Mouse (Mus musculus): ENCODE data around the gene 5330417H12Rik. TPM values are rescaled to one million over a fixed set of nuclear protein-coding genes. Genes with fewer than 3 reads are reported as not detected.
A peak's percentile ranks its signal among the peaks of the same experiment; 100 is the strongest.

5330417H12Rik gene
- polyA plus RNA-seq, 1 experiment from 2014 or later = not detected

GRCm38 (mm10) chr7:107596753-107597152 lies 28.2 kb downstream of the 5330417H12Rik start:
- ATAC-seq (ENCODE audit: low read depth) = no peak

GRCm38 (mm10) chr7:107595426-107595825 lies 29.5 kb downstream of the 5330417H12Rik start:
- H3K9ac ChIP-seq (ENCODE audit: low read depth, low read length) = peak overlapping the region; percentile 61
- H3K4me3 ChIP-seq (ENCODE audit: low read depth, low read length) = peak overlapping the region; percentile 54
- H3K4me1 ChIP-seq (ENCODE audit: control insufficient read depth, insufficient read depth, low read length) = no peaks in the 10 kb centered on the region; the same call in 1 of the 2 replicates
- WGBS = 19% methylated on average over 13 of the region's 13 CpGs
- DNase-seq (ENCODE audit: low spot score) = no peak
- H3K4me2 ChIP-seq (ENCODE audit: low read depth, low read length) = peak overlapping the region; percentile 91
- no peaks in the 10 kb centered on the region for H3K9me3 ChIP-seq (ENCODE audit: control insufficient read depth, low read length)
- no peak for ATAC-seq (ENCODE audit: low read depth)
- H3K36me3 ChIP-seq (ENCODE audit: control insufficient read depth, insufficient read depth, low read length) = peaks cover under 1% of the 10 kb centered on the region
- no peaks in the 10 kb centered on the region for H3K27me3 ChIP-seq (replicated peaks; ENCODE audit: control insufficient read depth, insufficient read depth, low read length)
- no peak overlapping the region for H3K27ac ChIP-seq (replicated peaks; ENCODE audit: low read depth, low read length)

More at GRCm38 (mm10) chr7:107596753-107597152, 28.2 kb downstream of the 5330417H12Rik start:
- DNase-seq (ENCODE audit: low spot score) = no peak
- H3K4me1 ChIP-seq (ENCODE audit: control insufficient read depth, insufficient read depth, low read length) = no peaks in the 10 kb centered on the region; the same call in 1 of the 2 replicates
- H3K9ac ChIP-seq (ENCODE audit: low read depth, low read length) = no peak overlapping the region
- H3K9me3 ChIP-seq (ENCODE audit: control insufficient read depth, low read length) = no peaks in the 10 kb centered on the region
- H3K4me3 ChIP-seq (ENCODE audit: low read depth, low read length) = no peak overlapping the region
- no peak overlapping the region for H3K4me2 ChIP-seq (ENCODE audit: low read depth, low read length)
- H3K27ac ChIP-seq (replicated peaks; ENCODE audit: low read depth, low read length) = no peak overlapping the region
- no peaks in the 10 kb centered on the region for H3K27me3 ChIP-seq (replicated peaks; ENCODE audit: control insufficient read depth, insufficient read depth, low read length)
- H3K36me3 ChIP-seq (ENCODE audit: control insufficient read depth, insufficient read depth, low read length) = no peaks in the 10 kb centered on the region; the same call in 1 of the 2 replicates

DNA sequence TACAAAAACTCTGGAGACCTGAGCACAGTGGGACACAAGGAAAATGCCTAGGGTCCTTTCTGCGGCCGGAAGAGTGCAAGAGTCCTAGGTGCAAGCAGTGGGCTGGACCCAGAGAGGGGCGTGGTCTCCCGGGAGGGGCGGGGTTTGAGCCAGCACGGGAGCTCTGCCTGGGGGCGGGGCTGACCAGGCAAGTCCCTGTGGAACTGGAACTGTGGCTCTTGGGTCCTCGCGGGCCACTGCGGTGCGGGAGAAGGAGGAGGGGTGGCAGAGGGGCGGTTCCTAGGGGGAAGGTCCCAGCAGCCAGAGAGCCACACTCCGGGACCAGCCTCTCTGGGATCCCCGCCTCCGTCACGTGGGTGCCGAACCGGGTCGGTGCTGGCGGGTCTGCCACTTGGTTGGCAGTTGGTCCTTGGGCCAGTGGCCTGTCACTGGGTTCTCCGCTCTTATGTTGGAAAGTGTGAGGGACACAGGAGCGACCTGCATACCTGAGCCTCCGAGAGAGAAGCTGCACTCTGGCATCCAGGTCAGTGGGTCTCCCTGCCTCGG lies 30.0 kb downstream of the 5330417H12Rik start, which contains the start of gene Ppfibp2:
Ppfibp2 (plus strand) TSS at position 351 of the 546 bp plus-strand sequence.
- Histone ChIP-seq H3K27me3 (replicated peaks; ENCODE audit: control insufficient read depth, insufficient read depth, low read length) (no peaks in the 10 kb centered on the region), H3K9me3 (ENCODE audit: control insufficient read depth, low read length) (no peaks in the 10 kb centered on the region), H3K27ac (replicated peaks; ENCODE audit: low read depth, low read length) (no peak within 1 kb of the TSS; the same call in 1 of the 2 replicates), H3K4me1 (ENCODE audit: control insufficient read depth, insufficient read depth, low read length) (no peaks in the 10 kb centered on the region; the same call in 1 of the 2 replicates), H3K9ac (ENCODE audit: low read depth, low read length) (peak within 1 kb of the TSS; percentile 61), H3K36me3 (ENCODE audit: control insufficient read depth, insufficient read depth, low read length) (peaks cover 5% of the 10 kb centered on the region), H3K4me3 (ENCODE audit: low read depth, low read length) (peak within 1 kb of the TSS; percentile 54), H3K4me2 (ENCODE audit: low read depth, low read length) (peak within 1 kb of the TSS; percentile 91)
- WGBS = 3% methylated on average over 6 of the region's 24 CpGs
- ATAC-seq (ENCODE audit: low read depth) (peak; percentile 92), DNase-seq (ENCODE audit: low spot score) (peak; percentile 90)

DNA sequence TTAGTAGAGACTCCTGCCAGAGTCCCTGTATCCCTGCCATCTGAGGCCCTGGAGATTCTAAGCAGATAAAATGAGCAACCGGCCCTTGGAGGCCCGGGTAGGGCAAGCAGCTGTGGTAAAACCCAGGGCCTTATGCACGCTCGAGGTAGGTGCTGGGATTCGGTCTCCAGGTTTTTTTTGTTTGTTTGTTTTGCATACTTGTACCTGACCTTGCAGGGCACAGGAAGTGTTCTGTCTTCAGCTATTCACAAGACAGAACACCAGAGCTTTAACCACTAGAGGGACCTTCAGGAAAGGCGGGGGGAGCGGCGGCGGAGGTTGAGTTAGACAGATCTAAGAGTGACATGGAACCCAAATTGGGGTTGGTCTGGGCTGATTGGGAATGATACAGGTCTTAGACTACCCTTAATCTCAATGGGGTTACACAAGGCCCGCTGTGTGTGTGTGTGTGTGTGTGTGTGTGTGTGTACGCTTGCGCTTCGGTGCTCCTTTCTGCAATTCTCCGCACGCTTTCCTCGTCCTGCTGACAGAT lies 30.6 kb downstream of the 5330417H12Rik start:
- ATAC-seq (ENCODE audit: low read depth) (peak; percentile 64), DNase-seq (ENCODE audit: low spot score) (peak; percentile 71)
- Histone ChIP-seq H3K9ac (ENCODE audit: low read depth, low read length) (peak overlapping the region; percentile 61), H3K4me2 (ENCODE audit: low read depth, low read length) (peak overlapping the region; percentile 91), H3K36me3 (ENCODE audit: control insufficient read depth, insufficient read depth, low read length) (peaks cover 5% of the 10 kb centered on the region), H3K27me3 (replicated peaks; ENCODE audit: control insufficient read depth, insufficient read depth, low read length) (no peaks in the 10 kb centered on the region), H3K27ac (replicated peaks; ENCODE audit: low read depth, low read length) (no peak overlapping the region; the same call in 1 of the 2 replicates), H3K9me3 (ENCODE audit: control insufficient read depth, low read length) (no peaks in the 10 kb centered on the region), H3K4me1 (ENCODE audit: control insufficient read depth, insufficient read depth, low read length) (no peaks in the 10 kb centered on the region; the same call in 1 of the 2 replicates), H3K4me3 (ENCODE audit: low read depth, low read length) (peak overlapping the region; percentile 54)
- under 1% methylated on average over 16 of the region's 16 CpGs for WGBS

GRCm38 (mm10) chr7:107593904-107594303 lies 31.1 kb downstream of the 5330417H12Rik start:
- no peak overlapping the region for H3K27ac ChIP-seq (replicated peaks; ENCODE audit: low read depth, low read length)
- no peaks in the 10 kb centered on the region for H3K9me3 ChIP-seq (ENCODE audit: control insufficient read depth, low read length)
- WGBS = 30% methylated on average over 7 of the region's 7 CpGs
- no peak for ATAC-seq (ENCODE audit: low read depth)
- peaks cover 5% of the 10 kb centered on the region for H3K36me3 ChIP-seq (ENCODE audit: control insufficient read depth, insufficient read depth, low read length)
- H3K9ac ChIP-seq (ENCODE audit: low read depth, low read length) = no peak overlapping the region
- 0 out of 2 replicates have a peak overlapping the region, but pooled peaks have one; percentile 54 for H3K4me3 ChIP-seq (ENCODE audit: low read depth, low read length)
- DNase-seq (ENCODE audit: low spot score) = no peak
- H3K4me2 ChIP-seq (ENCODE audit: low read depth, low read length) = peak overlapping the region; percentile 91
- no peaks in the 10 kb centered on the region for H3K27me3 ChIP-seq (replicated peaks; ENCODE audit: control insufficient read depth, insufficient read depth, low read length)
- no peaks in the 10 kb centered on the region; the same call in 1 of the 2 replicates for H3K4me1 ChIP-seq (ENCODE audit: control insufficient read depth, insufficient read depth, low read length)

DNA sequence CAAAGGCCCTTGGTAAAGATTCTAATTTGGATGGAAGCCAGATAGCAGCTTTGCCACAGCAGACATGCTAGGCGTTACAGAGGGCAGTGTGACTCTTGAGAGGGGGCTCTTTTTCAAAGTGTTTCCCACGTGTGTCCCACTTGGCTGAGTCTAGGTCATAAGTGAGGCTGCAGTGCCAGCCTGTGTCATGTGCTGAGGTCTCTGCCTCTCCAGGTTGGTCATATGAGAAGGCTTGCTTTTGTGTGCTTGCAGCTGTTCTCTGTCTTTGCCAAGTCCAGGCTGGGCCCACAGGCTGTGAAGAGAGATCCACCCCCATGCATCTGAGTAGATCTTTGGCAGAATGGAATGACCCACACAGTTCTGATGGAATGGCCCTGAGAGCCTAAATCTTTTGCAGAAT lies 32.3 kb downstream of the 5330417H12Rik start:
- Histone ChIP-seq H3K36me3 (ENCODE audit: control insufficient read depth, insufficient read depth, low read length) (peaks cover 5% of the 10 kb centered on the region), H3K27ac (replicated peaks; ENCODE audit: low read depth, low read length) (no peak overlapping the region), H3K4me3 (ENCODE audit: low read depth, low read length) (no peak overlapping the region), H3K9me3 (ENCODE audit: control insufficient read depth, low read length) (no peaks in the 10 kb centered on the region), H3K4me2 (ENCODE audit: low read depth, low read length) (no peak overlapping the region), H3K4me1 (ENCODE audit: control insufficient read depth, insufficient read depth, low read length) (no peaks in the 10 kb centered on the region; the same call in 1 of the 2 replicates), H3K27me3 (replicated peaks; ENCODE audit: control insufficient read depth, insufficient read depth, low read length) (no peaks in the 10 kb centered on the region), H3K9ac (ENCODE audit: low read depth, low read length) (no peak overlapping the region)
- WGBS = 53% methylated on average over 2 of the region's 2 CpGs
- DNase-seq (ENCODE audit: low spot score) (peak; percentile 74), ATAC-seq (ENCODE audit: low read depth) (peak; percentile 54)

DNA sequence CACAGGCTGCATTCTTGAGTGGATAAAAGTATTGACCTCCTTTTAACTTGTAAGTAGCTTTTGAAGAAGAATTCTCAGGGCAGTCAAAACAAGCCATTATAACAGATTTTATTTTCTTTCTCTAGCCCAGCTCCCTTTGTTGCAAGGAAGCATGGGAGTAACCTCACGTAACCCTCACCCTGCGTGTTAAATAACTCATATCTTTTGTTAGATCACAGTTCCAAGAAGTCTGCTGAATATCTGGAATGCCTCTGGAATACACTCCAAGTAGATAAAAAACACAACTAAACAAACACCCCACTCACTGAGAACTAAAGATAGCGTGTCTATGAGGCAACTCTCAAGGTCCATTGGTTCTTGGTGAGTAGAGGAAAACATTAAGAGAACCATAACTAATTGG lies 50.7 kb downstream of the 5330417H12Rik start:
- Histone ChIP-seq H3K4me3 (ENCODE audit: low read depth, low read length) (no peak overlapping the region), H3K36me3 (ENCODE audit: control insufficient read depth, insufficient read depth, low read length) (peaks cover 61% of the 10 kb centered on the region), H3K4me2 (ENCODE audit: low read depth, low read length) (no peak overlapping the region), H3K27ac (replicated peaks; ENCODE audit: low read depth, low read length) (no peak overlapping the region), H3K9ac (ENCODE audit: low read depth, low read length) (no peak overlapping the region), H3K9me3 (ENCODE audit: control insufficient read depth, low read length) (0 out of 2 replicates have a peak, but pooled peaks cover 6% of the 10 kb centered on the region), H3K27me3 (replicated peaks; ENCODE audit: control insufficient read depth, insufficient read depth, low read length) (no peaks in the 10 kb centered on the region), H3K4me1 (ENCODE audit: control insufficient read depth, insufficient read depth, low read length) (peaks cover 4% of the 10 kb centered on the region)
- ATAC-seq (ENCODE audit: low read depth) (no peak), DNase-seq (ENCODE audit: low spot score) (no peak)
- WGBS = 60% methylated on average over 3 of the region's 3 CpGs
